Mouse (Mus musculus): Measurements from ENCODE around the gene Nploc4.

Nploc4 gene

GRCm38 (mm10) chr11:120437152-120437856, at the start of gene Nploc4:
Gene Nploc4, minus strand, starts transcription at chr11:120437708.
- peak; percentile 70 to 78 for DNase-seq (ENCODE audit: low spot score in 2 of 2)

DNA sequence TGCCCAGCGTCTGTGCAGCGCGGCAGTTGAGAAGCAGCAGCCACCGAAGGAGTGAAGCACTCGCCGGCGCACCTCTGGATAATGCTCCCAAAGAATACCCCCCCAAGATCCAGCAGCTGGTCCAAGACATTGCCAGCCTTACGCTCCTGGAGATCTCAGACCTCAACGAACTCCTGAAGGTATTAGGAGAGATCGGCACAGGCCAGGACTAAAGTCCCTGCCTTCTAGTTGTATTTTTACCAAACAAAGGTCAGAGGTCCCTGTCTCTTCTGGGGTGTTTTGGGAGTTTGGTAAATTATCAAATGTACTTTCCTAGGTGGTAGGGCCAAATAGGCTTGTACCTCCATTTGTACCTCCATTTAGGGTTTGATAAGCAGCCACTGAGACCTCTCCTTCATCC, 47.7 kb upstream of the Nploc4 start:
- DNase-seq (ENCODE audit: low spot score in 2 of 2), result no peak

GRCm38 (mm10) chr11:120484265-120484981, 46.9 kb upstream of the Nploc4 start, which contains the start of gene Mrpl12:
Gene Mrpl12, plus strand, starts transcription at chr11:120484613.
- peak; percentile 70 to 84 for DNase-seq (ENCODE audit: low spot score in 2 of 2)

DNA sequence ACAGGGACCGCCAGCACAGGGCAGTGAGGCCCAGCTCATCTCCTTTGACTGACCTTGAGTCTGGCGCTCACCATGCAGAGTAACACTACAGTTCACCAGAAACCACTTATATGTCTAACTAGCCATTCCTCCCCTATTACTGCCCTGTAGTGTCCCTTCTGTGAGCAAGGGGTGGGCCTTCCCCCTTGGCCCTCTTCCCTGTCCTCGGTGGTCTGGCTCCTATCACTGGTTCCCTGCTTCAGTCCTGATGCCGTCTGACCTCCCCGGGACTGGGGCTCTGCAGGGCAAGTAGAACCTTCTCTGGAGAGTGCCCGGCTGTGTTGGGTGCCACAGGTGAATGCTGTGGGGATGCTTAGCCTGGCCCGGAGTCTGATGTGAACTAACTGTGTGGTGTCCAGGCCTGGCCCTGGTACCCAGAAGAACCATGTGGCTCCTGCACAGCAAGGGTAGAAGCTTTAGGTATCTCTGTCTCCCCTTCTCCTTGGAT, 46.0 kb upstream of the Nploc4 start:
- no peak for DNase-seq (ENCODE audit: low spot score in 2 of 2)

DNA sequence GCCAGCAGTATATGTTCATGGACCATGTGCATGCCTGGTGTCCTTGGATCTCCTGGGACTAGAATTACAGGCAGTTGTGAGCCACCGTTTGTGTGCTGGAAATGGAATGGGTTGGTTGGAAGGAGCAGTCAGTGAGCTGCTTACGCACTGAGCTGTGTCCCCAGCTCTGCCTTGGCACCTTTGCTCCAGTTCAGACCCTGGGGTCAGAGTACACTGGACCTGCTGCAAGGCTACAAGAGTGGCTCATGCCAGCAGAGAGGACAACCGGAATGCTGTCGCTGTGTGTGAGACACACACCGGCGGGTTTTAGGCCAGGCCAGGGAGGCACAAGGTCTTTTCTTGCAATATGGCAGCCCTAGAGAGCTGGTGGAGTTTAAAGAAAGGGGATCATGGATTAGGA, 34.5 kb upstream of the Nploc4 start:
- DNase-seq (ENCODE audit: low spot score in 2 of 2), result no peak

GRCm38 (mm10) chr11:120467736-120468092, 30.2 kb upstream of the Nploc4 start:
- DNase-seq (ENCODE audit: low spot score in 2 of 2), result no peak

GRCm38 (mm10) chr11:120467051-120467735, 29.7 kb upstream of the Nploc4 start, which contains the start of gene Arl16:
Gene Arl16, minus strand, starts transcription at chr11:120467607.
- peak; percentile 83 to 90 for DNase-seq (ENCODE audit: low spot score in 2 of 2)

DNA sequence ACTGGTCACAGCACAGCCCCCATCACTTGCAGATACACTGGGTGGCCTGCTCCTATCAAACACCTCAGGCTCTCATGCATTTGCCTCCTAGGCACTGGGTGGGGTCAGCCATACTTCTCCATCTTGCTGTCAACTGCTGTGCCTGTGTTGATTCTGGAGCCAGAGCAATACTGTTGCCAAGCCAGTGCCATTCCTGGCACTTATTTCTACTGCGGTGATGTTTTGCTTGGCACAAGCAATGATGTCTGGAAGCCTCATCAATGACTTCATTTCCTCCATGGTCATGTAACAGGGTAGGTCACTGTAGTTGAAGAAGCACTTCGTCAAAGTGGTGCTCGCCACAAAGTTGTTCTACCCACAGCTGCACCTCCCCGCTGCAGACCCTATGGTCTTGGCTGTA, 28.0 kb upstream of the Nploc4 start:
- no peak for DNase-seq (ENCODE audit: low spot score in 2 of 2)

DNA sequence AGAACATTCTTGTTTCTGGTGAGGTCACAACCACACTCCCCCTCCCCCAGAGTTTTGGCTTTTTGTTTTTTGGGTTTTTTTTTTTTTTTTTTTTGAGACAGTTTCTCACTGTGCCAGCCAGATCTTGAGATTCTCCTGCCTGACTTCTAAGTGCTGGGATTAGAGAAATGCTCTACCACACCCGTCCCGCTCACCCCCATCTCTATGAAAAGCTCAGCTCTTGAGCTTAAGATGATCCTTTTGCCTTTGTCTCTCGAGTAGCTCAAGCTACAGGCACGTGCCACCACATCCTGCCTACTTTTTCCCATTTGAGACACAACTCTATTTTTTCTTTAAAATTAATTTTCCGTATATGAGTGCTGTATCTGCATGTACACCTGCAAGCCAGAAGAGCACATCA, 26.9 kb upstream of the Nploc4 start:
- DNase-seq (ENCODE audit: low spot score in 2 of 2), result no peak

DNA sequence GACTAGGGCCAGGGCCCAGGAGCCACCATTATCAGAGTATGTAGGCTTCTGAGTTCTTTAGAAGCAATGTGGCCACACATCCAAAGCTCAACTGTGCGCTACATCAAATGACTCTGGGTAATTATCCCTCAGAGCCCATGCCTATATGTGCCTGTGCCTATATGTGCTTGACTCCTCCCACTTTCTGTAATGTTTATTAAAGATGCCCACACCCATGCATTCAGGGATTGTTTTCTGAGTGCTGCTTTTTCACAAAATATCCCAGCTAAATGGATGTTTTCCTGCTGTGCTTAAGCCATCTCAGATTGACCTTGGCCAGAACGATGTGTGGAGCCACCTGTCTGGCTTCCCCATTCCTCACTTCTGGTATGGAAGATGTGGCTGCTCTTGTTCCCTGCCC, 26.0 kb upstream of the Nploc4 start:
- no peak for DNase-seq (ENCODE audit: low spot score in 2 of 2)

GRCm38 (mm10) chr11:120458847-120459597, 21.5 kb upstream of the Nploc4 start:
- no peak for DNase-seq (ENCODE audit: low spot score in 2 of 2)

DNA sequence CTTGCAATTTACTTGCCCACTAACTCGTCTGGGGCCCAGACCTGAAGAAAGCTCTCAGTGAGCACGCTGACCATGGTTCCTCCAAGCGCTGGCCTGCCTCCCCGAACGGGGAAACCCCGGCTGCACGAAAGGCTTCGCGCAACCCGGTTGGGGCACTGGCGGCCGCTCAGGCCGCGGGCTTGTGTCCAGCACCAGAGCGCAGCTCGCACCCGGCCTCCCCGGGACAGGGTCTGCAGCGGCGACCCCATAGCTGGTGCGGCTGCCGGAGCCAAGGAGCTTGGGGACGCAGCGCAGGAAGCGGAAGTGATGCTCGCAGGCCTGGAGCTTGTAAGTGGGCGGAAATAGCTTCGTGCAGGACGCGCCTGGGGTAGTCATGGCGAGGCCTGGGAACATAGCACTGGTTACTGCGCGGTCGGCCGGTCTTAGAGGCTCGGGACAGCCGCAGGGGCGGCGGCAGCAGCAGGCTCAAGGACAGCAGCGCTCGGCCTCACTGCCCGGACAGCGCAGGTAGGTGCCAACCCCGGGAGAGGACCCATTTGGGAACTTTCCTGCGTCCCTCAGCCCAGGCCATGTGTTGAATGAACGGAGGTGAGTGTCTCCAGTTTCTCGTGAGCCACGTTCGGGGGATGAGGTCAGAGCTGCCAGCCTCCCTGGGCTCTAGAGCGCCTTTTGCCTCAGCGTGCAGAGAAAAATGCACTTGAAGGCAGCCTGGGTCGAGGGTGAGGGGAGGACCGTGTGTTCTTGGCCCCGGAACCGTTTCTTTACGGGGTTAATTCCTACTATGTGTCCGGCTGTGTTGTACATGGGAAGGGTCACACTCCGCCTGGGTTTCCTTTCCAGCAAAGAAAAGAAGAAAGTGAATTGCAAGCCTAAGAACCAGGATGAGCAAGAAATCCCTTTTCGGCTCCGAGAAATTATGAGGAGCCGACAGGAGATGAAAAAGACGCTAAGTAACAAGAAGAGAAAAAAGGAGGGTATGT, 20.6 kb upstream of the Nploc4 start, which contains the start of the genes Oxld1 and Ccdc137:
Oxld1 (minus strand) TSS at position 297 of the 980 bp plus-strand sequence.
Ccdc137 (plus strand) TSS at position 344 of the 980 bp plus-strand sequence.
- DNase-seq (ENCODE audit: low spot score in 2 of 2), result peak; percentile 54 to 60

DNA sequence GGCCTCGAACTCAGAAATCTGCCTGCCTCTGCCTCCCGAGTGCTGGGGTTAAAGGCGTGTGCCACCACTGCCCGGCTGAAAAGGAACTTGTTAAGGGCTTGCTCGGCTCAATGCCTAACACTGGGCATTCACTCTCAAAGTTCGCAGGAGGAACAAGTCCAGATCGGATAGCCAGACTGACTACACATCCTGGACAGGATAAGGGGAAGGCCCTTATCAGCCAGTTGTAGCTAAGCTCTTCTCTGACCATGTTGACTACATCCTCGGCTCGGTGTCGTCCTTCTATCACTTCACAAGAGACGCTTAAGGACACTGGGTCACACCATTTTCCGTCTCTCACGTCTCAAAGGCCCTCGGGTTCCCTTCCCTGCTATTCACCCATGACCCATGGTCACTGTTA, 19.9 kb upstream of the Nploc4 start:
- DNase-seq (ENCODE audit: low spot score in 2 of 2), result no peak

DNA sequence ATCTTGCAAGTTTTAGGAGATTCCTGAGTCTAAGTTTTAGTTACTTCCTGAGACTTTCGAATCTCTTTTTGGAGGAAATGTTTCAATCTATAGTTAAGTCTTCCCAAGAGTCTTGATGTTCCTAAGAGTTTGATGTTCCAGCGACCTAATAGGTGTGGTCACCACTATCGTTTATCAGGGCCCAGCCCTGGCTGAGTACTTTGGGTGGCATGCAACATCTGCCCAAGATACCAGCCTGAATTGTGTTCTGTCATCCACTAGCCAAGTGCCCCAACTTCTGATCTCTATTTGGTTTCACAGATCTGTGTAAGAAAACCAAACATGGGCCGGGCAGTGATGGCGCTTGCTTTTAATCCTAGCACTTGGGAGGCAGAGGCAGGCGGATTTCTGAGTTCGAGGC, 17.9 kb upstream of the Nploc4 start:
- DNase-seq (ENCODE audit: low spot score in 2 of 2), result no peak

DNA sequence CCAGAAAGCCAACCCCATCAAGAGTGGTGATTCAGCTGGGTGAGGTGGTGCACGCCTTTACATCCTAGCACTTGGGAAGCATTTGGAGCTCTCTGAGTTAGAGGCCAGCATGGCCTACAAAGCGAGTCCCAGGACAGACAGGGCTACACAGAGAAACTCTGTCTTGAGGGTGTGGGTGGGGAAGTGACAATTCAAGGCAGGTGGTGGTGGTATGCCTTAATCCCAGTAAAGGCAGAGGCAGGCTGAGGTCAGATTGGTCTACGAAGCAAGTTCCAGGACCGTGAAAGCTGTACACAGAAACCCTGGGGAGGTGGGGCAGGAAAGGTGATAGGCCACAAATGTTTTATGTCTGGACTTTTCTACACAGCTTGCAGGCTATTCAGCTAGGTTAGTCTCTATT, 17.5 kb upstream of the Nploc4 start:
- DNase-seq (ENCODE audit: low spot score in 2 of 2), result no peak

DNA sequence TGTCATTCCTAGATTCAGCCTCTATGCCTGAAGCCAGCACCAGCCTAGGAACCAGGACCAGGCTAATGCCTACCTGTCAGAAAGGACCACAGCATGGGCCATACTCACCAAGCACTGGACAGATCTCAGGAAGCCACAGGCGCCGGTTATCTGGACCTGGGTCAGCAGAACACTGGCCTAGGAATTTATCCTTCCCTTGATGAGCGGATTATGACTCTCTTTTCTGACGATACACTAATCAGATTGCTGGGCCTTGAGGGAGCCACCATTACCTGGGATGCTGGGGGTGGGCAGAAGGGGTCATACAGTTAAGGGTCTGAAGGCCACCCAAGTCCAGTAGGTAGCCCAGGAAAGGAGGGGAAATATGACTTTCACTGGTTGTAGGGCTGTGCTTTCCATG, 15.8 kb upstream of the Nploc4 start, which contains the start of gene Pde6g:
Pde6g (minus strand) TSS at position 195 of the 400 bp plus-strand sequence.
- DNase-seq (ENCODE audit: low spot score in 2 of 2), result no peak

DNA sequence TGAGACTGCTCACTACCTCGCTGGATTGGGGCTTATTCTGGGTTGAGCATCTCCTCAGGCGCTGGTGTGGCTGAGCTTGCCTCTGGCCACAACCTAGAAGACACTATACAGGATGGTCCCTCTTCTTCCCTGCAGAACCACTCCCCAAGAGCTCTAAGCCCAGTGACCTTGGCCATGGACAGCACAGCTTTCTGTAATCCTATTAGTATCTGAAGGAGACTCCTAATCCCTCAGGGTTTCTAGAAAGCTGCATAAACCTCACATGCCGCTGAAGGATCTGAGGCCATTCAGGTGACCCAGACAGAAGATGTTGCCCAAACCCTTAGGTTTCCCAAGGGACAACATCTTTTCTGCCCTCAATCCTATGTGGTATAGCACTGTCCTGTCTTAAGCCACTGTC, 14.7 kb upstream of the Nploc4 start:
- no peak for DNase-seq (ENCODE audit: low spot score in 2 of 2)

- no peak for DNase-seq (ENCODE audit: low spot score in 2 of 2)
Measured at GRCm38 (mm10) chr11:120447179-120447578, 9.7 kb upstream of the Nploc4 start.

GRCm38 (mm10) chr11:120445475-120445874, 8.0 kb upstream of the Nploc4 start:
- DNase-seq (ENCODE audit: low spot score in 2 of 2), result no peak

DNA sequence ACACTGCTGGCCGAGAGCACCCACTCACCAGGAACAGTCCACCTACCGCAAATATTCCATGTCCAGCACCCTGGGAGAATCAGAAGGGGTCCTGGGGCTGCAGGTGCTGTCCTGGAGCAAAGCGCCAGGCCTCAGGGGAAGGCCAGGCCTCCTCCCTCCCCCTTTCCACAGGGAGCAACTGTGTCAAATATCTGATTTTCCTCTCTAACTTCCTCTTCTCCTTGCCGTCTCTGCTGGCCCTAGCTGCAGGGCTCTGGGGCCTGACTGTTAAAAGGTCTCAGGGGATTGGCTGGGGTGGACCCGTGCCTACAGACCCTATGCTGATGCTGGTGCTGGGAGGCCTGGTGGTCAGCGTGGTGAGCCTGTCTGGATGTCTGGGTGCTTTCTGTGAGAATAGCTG, 6.6 kb upstream of the Nploc4 start:
- no peak for DNase-seq (ENCODE audit: low spot score in 2 of 2)

All from frontal cortex, postnatal 25 days (tissue).